Mouse (Mus musculus) spleen, adult 2 months (tissue): ENCODE data around the gene Tomm70a.

ENCODE experiments used
- CTCF ChIP-seq: fragments of 200-500 bp; IDR thresholded peaks from 2 replicates; pipeline ENCODE4 v1.5.1; 2011; ENCODE audit warnings: mild to moderate bottlenecking, inconsistent platforms; ENCODE audit not compliant: insufficient read depth, insufficient read length, insufficient replicate concordance; ENCODE audit errors: extremely low read depth
- POLR2A ChIP-seq: fragments of 200-500 bp; IDR thresholded peaks from 2 replicates; pipeline ENCODE4 v1.6.1; 2011; ENCODE audit warnings: low read depth, low read length, inconsistent platforms

DNA sequence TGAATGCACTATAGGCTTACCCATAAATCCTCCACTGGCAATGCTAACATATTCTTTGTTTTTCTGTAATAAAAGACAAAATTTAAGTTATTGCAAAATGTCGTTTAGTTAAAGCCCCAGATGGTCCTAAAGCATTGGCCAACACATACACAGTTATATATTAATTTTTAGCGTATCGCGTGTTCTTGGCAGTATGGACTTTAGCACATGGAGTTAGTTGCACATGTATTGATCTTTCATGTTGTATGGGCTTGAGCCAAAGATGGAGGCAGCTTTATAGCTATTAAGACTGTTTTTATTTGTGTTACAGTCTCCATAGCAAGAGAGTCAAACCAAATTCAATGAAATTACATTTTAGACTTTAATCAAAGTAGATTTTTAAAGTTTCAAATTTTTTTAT is 65.1 kb downstream of the Tomm70a start:
- TF ChIP-seq CTCF (no peak), POLR2A (no peak)
